Mouse (Mus musculus): Measurements from ENCODE around the gene Ift80.

DNA sequence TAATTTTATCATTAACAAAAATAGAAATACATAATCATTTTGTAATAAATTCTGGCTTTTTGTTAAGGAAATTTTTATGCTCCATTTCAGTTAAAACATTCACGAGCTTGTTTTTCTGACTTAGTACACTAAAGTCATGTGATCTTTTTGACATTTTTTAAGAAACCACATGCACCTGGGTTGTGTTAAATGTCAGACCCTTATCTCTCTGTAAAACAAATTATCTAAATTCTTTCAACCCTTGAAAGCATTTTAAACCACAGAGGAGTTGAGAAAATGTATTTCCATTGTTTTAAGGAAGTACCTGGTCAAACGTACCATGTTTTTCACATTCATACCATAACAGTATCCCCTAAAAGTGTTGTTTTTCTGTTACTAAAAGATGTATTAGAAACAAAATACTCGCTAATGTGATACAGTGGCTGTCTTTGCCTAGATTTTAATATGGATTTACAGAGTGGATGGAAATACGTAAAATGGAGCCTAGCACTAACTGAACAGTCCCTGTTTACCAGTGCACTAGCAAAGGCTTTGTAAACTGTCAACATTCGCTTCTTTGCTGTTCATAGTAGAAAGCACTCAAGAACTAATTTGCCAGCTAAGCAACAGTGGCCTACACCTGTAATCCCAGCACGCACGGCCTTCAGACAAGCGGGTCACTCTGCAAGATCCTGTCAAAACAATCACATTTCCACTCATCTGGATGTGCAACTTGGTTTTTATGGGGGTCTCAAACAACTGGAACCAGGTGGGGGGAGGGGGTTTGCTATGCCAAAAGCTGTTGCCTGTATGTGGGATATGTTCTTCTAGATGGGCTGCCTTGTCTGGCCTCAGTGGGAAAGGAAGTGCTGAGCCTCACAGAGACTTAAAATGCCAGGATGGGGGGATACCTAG lies 29.5 kb downstream of the Ift80 start:
- TF ChIP-seq CTCF (IDR thresholded peaks at IDR 0.05; ENCODE audit: insufficient read depth, low read depth, low read length) (no peak), POLR2A (IDR thresholded peaks at IDR 0.05; ENCODE audit: insufficient read depth, low read depth, low read length) (no peak)
